Mouse (Mus musculus) myocyte (in vitro differentiated cells): ENCODE measurements at regions not wholly inside any gene's neighbourhood (a gene's known extent, or its start where the extent isn't known, plus 50 kb on each side); places are given as distances from the start of the nearest gene placed in this dataset.

ENCODE experiments used
- CEBPB ChIP-seq: IDR thresholded peaks from 2 replicates; pipeline ENCODE4 v1.6.1; 2011; ENCODE audit warnings: mild to moderate bottlenecking, moderate library complexity; ENCODE audit not compliant: poor library complexity, insufficient read depth, severe bottlenecking
- E2F4 ChIP-seq: IDR thresholded peaks from one replicate; pipeline ENCODE4 v1.6.1; 2011; ENCODE audit warnings: mild to moderate bottlenecking, control low read depth, moderate library complexity; ENCODE audit not compliant: insufficient read depth
- MAX ChIP-seq: IDR thresholded peaks from one replicate; pipeline ENCODE4 v1.6.1; 2011; ENCODE audit warnings: low read depth, mild to moderate bottlenecking, control low read depth
- MYOD1 ChIP-seq, 3 experiments: IDR thresholded peaks; one replicate each; pipeline ENCODE4 v1.6.1; 2011; ENCODE audit warnings: control low read depth in 2 of 3, low read depth in 2 of 3, mild to moderate bottlenecking in 2 of 3, moderate library complexity in 1 of 3; ENCODE audit not compliant: insufficient read length in 2 of 3, control insufficient read depth in 1 of 3
- POLR2A ChIP-seq: IDR thresholded peaks from one replicate; pipeline ENCODE4 v1.6.1; 2011; ENCODE audit warnings: low read depth, mild to moderate bottlenecking, control low read depth, moderate library complexity; ENCODE audit not compliant: insufficient read length
- POLR2AphosphoS2 ChIP-seq: IDR thresholded peaks from one replicate; pipeline ENCODE4 v1.6.1; 2011; ENCODE audit warnings: low read depth, control low read depth; ENCODE audit not compliant: insufficient read length
- SRF ChIP-seq: IDR thresholded peaks from one replicate; pipeline ENCODE4 v1.6.1; 2011; ENCODE audit warnings: low read depth; ENCODE audit not compliant: control insufficient read depth, insufficient read length
- TCF3 ChIP-seq: IDR thresholded peaks from one replicate; pipeline ENCODE4 v1.6.1; 2011; ENCODE audit warnings: low read depth, control low read depth; ENCODE audit not compliant: insufficient read length
- USF1 ChIP-seq: IDR thresholded peaks from one replicate; pipeline ENCODE4 v1.6.1; 2011; ENCODE audit warnings: low read depth, mild to moderate bottlenecking, control low read depth, moderate library complexity

DNA sequence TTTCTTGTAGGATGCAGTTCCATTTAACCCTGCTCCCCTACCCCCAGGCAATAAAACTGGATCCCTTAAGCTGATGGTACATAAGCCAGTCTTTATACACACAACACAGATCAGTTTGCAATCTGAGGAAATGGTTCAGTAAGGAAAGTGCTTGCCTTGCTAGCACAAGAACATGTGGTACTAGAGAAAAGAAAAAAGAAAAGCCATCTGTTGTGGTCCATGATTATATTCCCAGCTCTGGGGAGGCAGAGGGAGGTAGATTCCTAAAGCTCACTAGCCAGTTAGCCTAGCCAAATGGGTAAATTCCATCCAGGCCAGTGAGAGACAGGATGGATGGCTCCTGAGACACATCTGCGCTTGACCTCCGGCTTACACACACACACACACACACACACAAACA, 206.2 kb upstream of the Ddx18 start:
- TF ChIP-seq POLR2AphosphoS2: no peak
- TF ChIP-seq POLR2A: no peak
- no peak for TF ChIP-seq USF1
- no peak for TF ChIP-seq E2F4
- TF ChIP-seq TCF3: no peak
- no peak for TF ChIP-seq MAX
- TF ChIP-seq MYOD1 (IDR thresholded peaks at IDR 0.05; ENCODE audit: control insufficient read depth in 1 of 3, insufficient read length in 2 of 3, low read depth in 2 of 3): no peak
- no peak for TF ChIP-seq CEBPB
- no peak for TF ChIP-seq SRF
